Mouse (Mus musculus): ENCODE data around the gene Mgat4c. TPM values are rescaled to one million over a fixed set of nuclear protein-coding genes. Genes with fewer than 3 reads are reported as not detected.

The Mgat4c gene
- 10 to 100 TPM; 23.1 to 24.2 TPM for total RNA-seq (2021)
- long read RNA-seq, experiment 1, partial matches to known transcripts: 1 of 5 reads
- long read RNA-seq, experiment 1, other reads (novel, unspliced or antisense): 2 of 5 reads
- long read RNA-seq, experiment 2, partial matches to known transcripts: 1 of 2 reads
- long read RNA-seq, experiment 2, other reads (novel, unspliced or antisense): 1 of 2 reads

DNA sequence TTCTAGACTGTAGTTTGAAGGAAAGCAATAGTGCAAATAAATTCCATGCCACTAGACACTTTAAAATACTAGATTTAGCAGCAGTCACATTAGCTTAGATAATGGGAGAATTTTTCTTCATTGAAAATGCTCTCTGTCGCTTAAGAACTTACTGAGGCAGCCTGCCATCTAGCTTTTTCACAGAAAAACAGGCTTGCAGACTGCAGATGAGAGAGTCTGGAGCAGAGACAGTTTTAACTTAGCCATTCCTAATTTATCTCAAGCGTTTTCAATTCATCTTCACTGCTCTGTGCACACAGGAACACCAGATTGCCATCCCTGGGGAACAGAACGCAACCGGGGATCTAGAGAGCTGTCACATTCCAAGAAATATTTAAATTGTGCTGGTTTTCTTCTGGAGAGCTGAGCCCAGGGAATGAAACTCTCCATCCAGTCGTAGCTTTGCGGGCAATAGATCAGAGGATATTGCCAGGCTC is at the start of gene Mgat4c:
Gene Mgat4c (plus strand): TSS at position 51 of the 476 bp plus-strand sequence.
- intact Hi-C loops (cut with DNase I): no loop called here

DNA sequence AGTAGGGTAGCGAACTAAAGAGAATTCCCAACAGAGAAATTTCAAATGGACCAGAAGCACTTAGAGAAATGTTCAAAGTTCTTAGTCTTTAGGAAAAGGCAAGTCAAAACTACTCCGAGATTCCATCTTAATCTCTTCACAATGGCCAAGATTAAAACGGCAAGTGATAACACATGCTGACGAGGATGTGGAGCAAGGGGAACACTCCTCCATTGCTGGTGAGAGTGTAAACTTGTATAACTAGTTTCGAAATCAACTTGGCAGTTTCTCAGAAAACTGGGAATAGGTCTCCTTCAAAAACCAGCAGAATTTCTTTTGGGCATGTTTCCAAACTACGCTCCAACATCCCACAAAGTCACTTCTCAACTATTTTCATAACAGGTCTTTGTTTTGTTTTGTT is 46.0 kb upstream of the Mgat4c start:
- no peak for DNase-seq (ENCODE audit: low spot score in 2 of 2)
- intact Hi-C loops (cut with DNase I): no loop called here

More for the DNA sequence above, at the start of gene Mgat4c:
- DNase-seq (ENCODE audit: low spot score in 2 of 2): peak; percentile 64 to 69

DNA sequence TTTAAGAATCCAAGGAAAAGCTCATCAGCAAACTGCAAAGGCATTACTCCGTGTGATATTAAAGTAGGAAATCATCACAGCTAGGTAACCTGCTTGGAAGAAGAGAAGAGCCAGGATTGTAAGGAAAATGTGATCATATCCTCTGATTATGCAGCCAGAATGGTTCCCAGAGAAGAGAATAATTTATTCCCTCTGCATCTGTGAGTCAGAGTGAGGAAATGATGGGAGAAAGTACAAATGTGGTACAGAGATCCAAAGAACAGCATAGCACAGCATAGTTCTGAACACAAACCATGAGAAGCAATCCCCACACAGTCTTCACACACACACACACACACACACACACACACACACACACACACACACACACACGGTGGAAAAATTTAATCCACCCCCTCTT is 40.2 kb upstream of the Mgat4c start:
- peak; percentile 5 to 29 for DNase-seq (ENCODE audit: low spot score in 2 of 2)
- intact Hi-C loops (cut with DNase I): no loop called here

GRCm38 (mm10) chr10:101681914-101682313 is 627 bp downstream of the Mgat4c start:
- DNase-seq (ENCODE audit: low spot score in 2 of 2): no peak
- intact Hi-C loops (cut with DNase I): no loop called here

DNA sequence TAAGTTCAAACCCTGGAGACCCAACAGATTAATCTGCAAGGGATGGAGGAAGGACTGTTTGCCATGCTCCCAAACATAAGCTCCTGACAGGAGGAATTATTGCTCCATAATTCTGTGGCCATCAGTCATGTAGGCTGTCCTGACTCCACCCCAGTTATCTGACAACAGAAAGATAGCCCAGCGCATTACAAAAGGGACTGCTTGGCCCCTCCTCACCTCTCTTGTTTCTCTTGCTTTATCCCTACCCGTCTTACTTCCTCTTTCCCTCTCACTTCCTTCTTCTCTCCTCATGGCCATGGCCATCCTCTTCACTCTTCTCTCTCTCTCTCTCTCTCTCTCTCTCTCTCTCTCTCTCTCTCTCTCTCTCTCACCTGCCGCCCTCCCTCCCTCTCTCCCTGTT is 80.5 kb downstream of the Mgat4c start:
- DNase-seq (ENCODE audit: low spot score in 2 of 2): no peak
- intact Hi-C loops (cut with DNase I): no loop called here

DNA sequence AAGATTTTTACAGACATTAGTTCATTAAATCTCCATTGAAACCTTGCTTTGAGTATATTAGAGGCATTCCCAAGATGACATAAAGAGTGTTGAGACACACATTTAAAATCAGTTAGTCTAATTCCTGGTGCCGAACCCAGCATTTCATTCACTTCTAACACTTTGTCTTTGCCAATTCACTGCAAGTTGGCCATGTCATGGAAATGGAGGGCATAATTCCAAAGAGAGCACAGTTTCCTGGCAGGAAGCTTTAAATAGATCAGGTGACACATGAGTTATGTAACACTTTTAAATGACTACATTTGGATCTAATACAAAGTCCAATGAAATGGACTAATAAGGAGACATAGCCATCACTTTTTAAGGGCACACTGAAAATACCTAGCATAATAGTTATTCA is 89.4 kb downstream of the Mgat4c start:
- intact Hi-C loops (cut with DNase I): no loop called here
- no peak for DNase-seq (ENCODE audit: low spot score in 2 of 2)

- intact Hi-C loops (cut with DNase I): no loop called here
- no peak for DNase-seq (ENCODE audit: low spot score in 2 of 2)
Observed at GRCm38 (mm10) chr10:101771157-101771556, 89.9 kb downstream of the Mgat4c start.

GRCm38 (mm10) chr10:101783161-101783744 is 102.0 kb downstream of the Mgat4c start:
- intact Hi-C loops (cut with DNase I): no loop called here
- DNase-seq (ENCODE audit: low spot score in 2 of 2): no peak

- DNase-seq (ENCODE audit: low spot score in 2 of 2): no peak
- intact Hi-C loops (cut with DNase I): no loop called here
Observed at GRCm38 (mm10) chr10:101795507-101795906, 114.2 kb downstream of the Mgat4c start.

DNA sequence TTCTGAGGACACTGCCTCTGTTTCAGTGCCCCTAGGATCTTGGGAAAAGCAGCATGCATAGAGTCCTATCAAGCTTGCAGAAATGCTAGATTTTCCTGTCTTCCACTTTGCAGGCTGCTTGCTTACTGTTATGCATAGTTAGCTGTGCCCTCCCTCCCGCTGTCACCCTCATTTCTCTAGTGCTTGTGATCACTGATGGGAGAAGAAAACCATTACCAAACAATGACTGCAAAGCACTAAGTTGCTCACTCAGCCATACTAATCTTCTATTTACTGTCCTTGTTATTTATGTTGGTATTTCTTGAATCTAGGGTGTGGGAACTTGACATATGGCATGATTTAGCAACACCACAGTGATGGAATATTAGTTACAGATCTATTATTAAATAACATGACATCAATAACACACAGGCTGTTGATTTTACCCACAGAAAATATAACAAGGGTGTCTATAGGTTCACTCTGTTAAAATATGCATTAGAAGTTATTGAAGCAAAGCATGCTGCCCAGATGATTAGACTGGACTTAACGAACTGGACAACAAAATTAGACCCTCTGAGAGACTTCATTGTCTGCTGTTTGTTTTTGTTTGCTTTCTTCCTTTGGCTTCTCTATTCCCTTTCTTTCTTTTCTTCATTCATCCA is 117.7 kb downstream of the Mgat4c start:
- intact Hi-C loops (cut with DNase I): no loop called here
- no peak for DNase-seq (ENCODE audit: low spot score in 2 of 2)

DNA sequence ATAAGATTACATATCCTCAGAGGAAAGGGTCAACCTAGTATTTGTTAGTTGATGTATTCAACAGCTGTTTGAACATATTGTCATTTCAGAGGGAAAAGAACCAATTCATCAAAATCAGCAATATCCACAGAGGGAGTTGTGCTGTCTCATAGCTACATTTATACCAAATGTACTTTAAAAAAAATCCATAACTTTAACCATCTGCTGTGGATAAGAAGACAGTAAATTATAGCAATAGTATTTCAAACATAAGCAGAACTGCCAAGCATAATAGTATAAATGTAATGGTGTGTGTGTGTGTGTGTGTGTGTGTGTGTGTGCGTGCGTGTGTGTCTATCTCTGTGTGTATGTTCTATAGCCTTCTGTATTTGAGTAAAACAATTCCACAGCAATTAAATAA is 127.5 kb downstream of the Mgat4c start:
- DNase-seq (ENCODE audit: low spot score in 2 of 2): peak; percentile 4 to 28
- intact Hi-C loops (cut with DNase I): no loop called here

GRCm38 (mm10) chr10:101816902-101817301 is 135.6 kb downstream of the Mgat4c start:
- intact Hi-C loops (cut with DNase I): no loop called here
- no peak for DNase-seq (ENCODE audit: low spot score in 2 of 2)

- intact Hi-C loops (cut with DNase I): no loop called here
- DNase-seq (ENCODE audit: low spot score in 2 of 2): no peak
Observed at GRCm38 (mm10) chr10:101827944-101828343, 146.7 kb downstream of the Mgat4c start.

- intact Hi-C loops (cut with DNase I): no loop called here
Observed at GRCm38 (mm10) chr10:101856115-101856514, 174.8 kb downstream of the Mgat4c start.

GRCm38 (mm10) chr10:101889866-101890265 is 208.6 kb downstream of the Mgat4c start:
- intact Hi-C loops (cut with DNase I): no loop called here
- DNase-seq (ENCODE audit: low spot score in 2 of 2): no peak

More at GRCm38 (mm10) chr10:101856115-101856514, 174.8 kb downstream of the Mgat4c start:
- DNase-seq (ENCODE audit: low spot score in 2 of 2): no peak

- intact Hi-C loops (cut with DNase I): no loop called here
- DNase-seq (ENCODE audit: low spot score in 2 of 2): no peak
Observed at GRCm38 (mm10) chr10:101917328-101917814, 236.1 kb downstream of the Mgat4c start.

DNA sequence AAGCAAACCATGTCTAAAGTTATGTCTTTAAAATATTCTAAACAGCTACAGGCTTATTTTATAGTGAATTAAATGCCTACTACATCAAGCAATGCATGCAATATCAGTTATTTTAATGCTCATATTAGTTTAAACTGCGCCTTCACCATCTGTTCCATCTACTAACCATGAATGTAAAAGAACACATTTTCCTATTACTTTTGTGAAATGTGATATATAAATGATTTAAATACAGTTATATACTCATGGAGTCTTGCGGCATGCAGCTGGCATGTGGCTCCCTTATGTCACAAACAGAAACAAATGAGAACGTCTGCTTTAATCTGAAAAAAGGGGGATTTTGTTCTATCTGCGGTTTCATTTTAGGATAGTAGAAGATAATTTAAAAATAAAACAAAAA is 316.3 kb downstream of the Mgat4c start:
- intact Hi-C loops (cut with DNase I): no loop called here
- no peak for DNase-seq (ENCODE audit: low spot score in 2 of 2)

DNA sequence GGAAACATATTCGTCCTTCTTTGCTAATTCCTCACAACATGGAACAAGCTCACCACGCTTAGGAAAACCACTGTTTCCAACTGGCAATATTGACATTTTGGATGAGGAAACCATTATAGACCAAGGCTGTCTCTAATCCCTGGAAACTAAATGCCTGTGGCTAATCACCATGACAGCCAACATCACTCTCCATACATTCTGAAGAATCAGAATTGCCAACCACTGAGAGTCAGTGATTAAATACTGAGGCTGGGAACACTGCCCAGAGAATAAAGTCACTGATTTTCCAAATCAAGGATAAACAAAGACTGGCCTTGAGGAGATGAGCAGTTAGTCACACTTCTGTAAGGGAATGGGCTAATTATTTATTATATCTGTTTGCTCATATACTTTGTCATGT is 361.2 kb downstream of the Mgat4c start:
- intact Hi-C loops (cut with DNase I): no loop called here
- DNase-seq (ENCODE audit: low spot score in 2 of 2): no peak

- DNase-seq (ENCODE audit: low spot score in 2 of 2): no peak
- intact Hi-C loops (cut with DNase I): no loop called here
Observed at GRCm38 (mm10) chr10:102056218-102056617, 374.9 kb downstream of the Mgat4c start.

DNA sequence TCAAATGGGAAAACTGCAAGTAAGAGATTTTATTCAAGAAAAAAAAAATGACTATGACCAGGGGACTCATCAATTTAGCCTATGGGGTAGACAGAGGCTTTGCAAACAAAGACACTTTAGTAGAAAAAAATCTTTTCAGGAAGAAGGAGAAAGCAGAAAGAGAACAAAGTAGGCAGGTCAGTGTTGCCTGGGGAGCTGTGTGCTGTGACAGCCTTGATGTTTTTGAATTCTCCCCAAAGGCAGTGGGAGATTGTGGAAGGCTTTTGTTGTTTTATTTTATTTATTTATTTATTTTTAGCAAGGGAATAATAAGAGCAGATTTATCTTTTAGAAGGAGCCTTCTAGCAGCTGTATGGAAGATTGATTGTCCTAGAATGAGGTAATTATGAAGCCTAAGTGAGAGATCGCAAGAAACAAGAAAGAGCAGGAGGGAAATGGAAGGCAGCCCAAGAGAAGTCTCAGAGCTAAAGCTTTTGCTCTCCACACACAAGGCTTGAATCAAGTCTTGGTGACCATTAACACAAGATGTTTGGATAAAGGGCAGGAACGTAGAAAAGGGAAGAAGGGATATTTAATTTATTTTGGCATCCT is 375.8 kb downstream of the Mgat4c start:
- DNase-seq (ENCODE audit: low spot score in 2 of 2): no peak
- intact Hi-C loops (cut with DNase I): no loop called here
